Mouse (Mus musculus): ENCODE results near the gene Ube2e2. TPM values are rescaled to one million over a fixed set of nuclear protein-coding genes. Genes with fewer than 3 reads are reported as not detected.

Gene Ube2e2
- polyA plus RNA-seq, 1 experiment: 29.2 TPM

- Histone ChIP-seq H3K27ac (ENCODE audit: control insufficient read depth, insufficient read depth, low read depth, low read length) (no peak overlapping the region), H3K4me1 (ENCODE audit: control insufficient read depth, insufficient read depth, low read length) (no peaks in the 10 kb centered on the region), H3K27me3 (ENCODE audit: control insufficient read depth, insufficient read depth, low read length) (no peaks in the 10 kb centered on the region), H3K4me3 (ENCODE audit: control insufficient read depth, low read depth, low read length) (no peak overlapping the region), H3K36me3 (ENCODE audit: control insufficient read depth, insufficient read depth, low read length) (no peaks in the 10 kb centered on the region)
- no peak for TF ChIP-seq CTCF (IDR thresholded peaks at IDR 0.05; ENCODE audit: control insufficient read depth, insufficient read depth, insufficient replicate concordance, low read depth, low read length)
- no peak for TF ChIP-seq POLR2A (IDR thresholded peaks at IDR 0.05; ENCODE audit: control insufficient read depth, low read depth, low read length)
These were observed 65.4 kb downstream of the Ube2e2 start for GRCm38 (mm10) chr14:18828661-18829060.

- Histone ChIP-seq H3K4me3 (ENCODE audit: control insufficient read depth, low read depth, low read length) (no peak overlapping the region), H3K36me3 (ENCODE audit: control insufficient read depth, insufficient read depth, low read length) (no peaks in the 10 kb centered on the region), H3K4me1 (ENCODE audit: control insufficient read depth, insufficient read depth, low read length) (no peaks in the 10 kb centered on the region), H3K27me3 (ENCODE audit: control insufficient read depth, insufficient read depth, low read length) (no peaks in the 10 kb centered on the region), H3K27ac (ENCODE audit: control insufficient read depth, insufficient read depth, low read depth, low read length) (no peak overlapping the region)
- no peak for TF ChIP-seq CTCF (IDR thresholded peaks at IDR 0.05; ENCODE audit: control insufficient read depth, insufficient read depth, insufficient replicate concordance, low read depth, low read length)
These were observed 67.3 kb downstream of the Ube2e2 start for GRCm38 (mm10) chr14:18826753-18827152.

- Histone ChIP-seq H3K36me3 (ENCODE audit: control insufficient read depth, insufficient read depth, low read length) (no peaks in the 10 kb centered on the region), H3K27ac (ENCODE audit: control insufficient read depth, insufficient read depth, low read depth, low read length) (no peak overlapping the region), H3K27me3 (ENCODE audit: control insufficient read depth, insufficient read depth, low read length) (no peaks in the 10 kb centered on the region), H3K4me1 (ENCODE audit: control insufficient read depth, insufficient read depth, low read length) (no peaks in the 10 kb centered on the region), H3K4me3 (ENCODE audit: control insufficient read depth, low read depth, low read length) (no peak overlapping the region)
- TF ChIP-seq POLR2A (IDR thresholded peaks at IDR 0.05; ENCODE audit: control insufficient read depth, low read depth, low read length) (no peak), CTCF (IDR thresholded peaks at IDR 0.05; ENCODE audit: control insufficient read depth, insufficient read depth, insufficient replicate concordance, low read depth, low read length) (no peak)
These were observed 73.4 kb downstream of the Ube2e2 start for GRCm38 (mm10) chr14:18820713-18821112.

- no peak overlapping the region for H3K27ac ChIP-seq (ENCODE audit: control insufficient read depth, insufficient read depth, low read depth, low read length)
- no peaks in the 10 kb centered on the region for H3K4me1 ChIP-seq (ENCODE audit: control insufficient read depth, insufficient read depth, low read length)
- H3K4me3 ChIP-seq (ENCODE audit: control insufficient read depth, low read depth, low read length): no peak overlapping the region
- TF ChIP-seq CTCF (IDR thresholded peaks at IDR 0.05; ENCODE audit: control insufficient read depth, insufficient read depth, insufficient replicate concordance, low read depth, low read length): no peak
- no peak for TF ChIP-seq POLR2A (IDR thresholded peaks at IDR 0.05; ENCODE audit: control insufficient read depth, low read depth, low read length)
- no peaks in the 10 kb centered on the region for H3K27me3 ChIP-seq (ENCODE audit: control insufficient read depth, insufficient read depth, low read length)
- H3K36me3 ChIP-seq (ENCODE audit: control insufficient read depth, insufficient read depth, low read length): no peaks in the 10 kb centered on the region
These were observed 97.2 kb downstream of the Ube2e2 start for GRCm38 (mm10) chr14:18796857-18797256.

DNA sequence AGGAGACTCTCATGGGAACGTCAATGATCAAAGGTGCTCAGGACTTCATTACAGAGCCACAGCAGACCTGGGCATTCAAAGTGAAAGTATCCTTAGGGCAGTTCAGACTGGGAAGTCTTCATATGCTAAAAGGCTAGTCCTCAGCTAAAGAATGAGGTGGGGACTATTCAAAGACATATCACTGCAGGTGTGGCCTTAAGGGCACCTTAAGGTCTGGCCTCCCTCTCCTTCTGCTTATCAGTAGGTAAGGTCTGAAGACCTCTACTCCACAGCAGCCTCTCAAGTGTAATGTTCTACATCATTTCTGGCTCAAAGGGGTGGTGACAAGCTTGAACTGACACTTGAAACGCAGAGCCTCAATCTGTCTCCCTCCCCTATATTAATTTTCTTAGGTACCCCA is 98.3 kb downstream of the Ube2e2 start:
- no peak overlapping the region for H3K27ac ChIP-seq (ENCODE audit: control insufficient read depth, insufficient read depth, low read depth, low read length)
- H3K27me3 ChIP-seq (ENCODE audit: control insufficient read depth, insufficient read depth, low read length): no peaks in the 10 kb centered on the region

GRCm38 (mm10) chr14:18778993-18779675 is 114.9 kb downstream of the Ube2e2 start:
- Histone ChIP-seq H3K36me3 (ENCODE audit: control insufficient read depth, insufficient read depth, low read length) (no peaks in the 10 kb centered on the region), H3K27me3 (ENCODE audit: control insufficient read depth, insufficient read depth, low read length) (no peaks in the 10 kb centered on the region), H3K27ac (ENCODE audit: control insufficient read depth, insufficient read depth, low read depth, low read length) (no peak overlapping the region), H3K4me1 (ENCODE audit: control insufficient read depth, insufficient read depth, low read length) (no peaks in the 10 kb centered on the region), H3K4me3 (ENCODE audit: control insufficient read depth, low read depth, low read length) (no peak overlapping the region)
- no peak for TF ChIP-seq CTCF (IDR thresholded peaks at IDR 0.05; ENCODE audit: control insufficient read depth, insufficient read depth, insufficient replicate concordance, low read depth, low read length)
- TF ChIP-seq POLR2A (IDR thresholded peaks at IDR 0.05; ENCODE audit: control insufficient read depth, low read depth, low read length): no peak

More for the DNA sequence above, 98.3 kb downstream of the Ube2e2 start:
- TF ChIP-seq POLR2A (IDR thresholded peaks at IDR 0.05; ENCODE audit: control insufficient read depth, low read depth, low read length): no peak
- TF ChIP-seq CTCF (IDR thresholded peaks at IDR 0.05; ENCODE audit: control insufficient read depth, insufficient read depth, insufficient replicate concordance, low read depth, low read length): no peak
- H3K4me1 ChIP-seq (ENCODE audit: control insufficient read depth, insufficient read depth, low read length): no peaks in the 10 kb centered on the region
- H3K36me3 ChIP-seq (ENCODE audit: control insufficient read depth, insufficient read depth, low read length): no peaks in the 10 kb centered on the region
- no peak overlapping the region for H3K4me3 ChIP-seq (ENCODE audit: control insufficient read depth, low read depth, low read length)

GRCm38 (mm10) chr14:18778241-18778640 is 115.8 kb downstream of the Ube2e2 start:
- H3K27me3 ChIP-seq (ENCODE audit: control insufficient read depth, insufficient read depth, low read length): no peaks in the 10 kb centered on the region
- no peak overlapping the region for H3K27ac ChIP-seq (ENCODE audit: control insufficient read depth, insufficient read depth, low read depth, low read length)
- no peaks in the 10 kb centered on the region for H3K36me3 ChIP-seq (ENCODE audit: control insufficient read depth, insufficient read depth, low read length)
- H3K4me3 ChIP-seq (ENCODE audit: control insufficient read depth, low read depth, low read length): no peak overlapping the region
- no peaks in the 10 kb centered on the region for H3K4me1 ChIP-seq (ENCODE audit: control insufficient read depth, insufficient read depth, low read length)
- TF ChIP-seq POLR2A (IDR thresholded peaks at IDR 0.05; ENCODE audit: control insufficient read depth, low read depth, low read length) (no peak), CTCF (IDR thresholded peaks at IDR 0.05; ENCODE audit: control insufficient read depth, insufficient read depth, insufficient replicate concordance, low read depth, low read length) (no peak)

Measured in testis, adult 2 months (tissue).